Mouse (Mus musculus) spleen, adult 2 months (tissue): Measurements from ENCODE around the gene Nmrk2. TPM values are rescaled to one million over a fixed set of nuclear protein-coding genes. Genes with fewer than 3 reads are reported as not detected.

ENCODE experiments used
- DNase-seq, 2 experiments: peaks; one replicate each; pipeline versions ENCODE4 v3.0.0 to v3.0.0-alpha.2; 2012 to 2021; ENCODE audit warnings: low spot score in 2 of 2, low read depth in 1 of 2
- H3K27ac ChIP-seq: fragments of 200-500 bp; 2 replicates; pipeline ENCODE4 v1.5.1; 2012; ENCODE audit warnings: low read length, inconsistent platforms; ENCODE audit not compliant: insufficient read depth
- H3K27me3 ChIP-seq: fragments of 200-500 bp; 2 replicates; pipeline ENCODE4 v1.6.1; 2012; ENCODE audit warnings: mild to moderate bottlenecking, moderate library complexity, low read length, inconsistent platforms; ENCODE audit not compliant: control insufficient read depth, insufficient read depth
- H3K36me3 ChIP-seq: fragments of 200-500 bp; 2 replicates; pipeline ENCODE4 v1.6.1; 2012; ENCODE audit warnings: mild to moderate bottlenecking, low read length, inconsistent platforms; ENCODE audit not compliant: control insufficient read depth, insufficient read depth
- H3K4me1 ChIP-seq: fragments of 200-500 bp; 2 replicates; pipeline ENCODE4 v1.6.1; 2011; ENCODE audit warnings: inconsistent platforms; ENCODE audit not compliant: control insufficient read depth, insufficient read depth, insufficient read length
- H3K4me3 ChIP-seq: fragments of 200-500 bp; 2 replicates; pipeline ENCODE4 v1.5.1; 2011; ENCODE audit warnings: mild to moderate bottlenecking, inconsistent platforms; ENCODE audit not compliant: insufficient read depth, insufficient read length; ENCODE audit errors: extremely low read depth
- CTCF ChIP-seq: fragments of 200-500 bp; IDR thresholded peaks from 2 replicates; pipeline ENCODE4 v1.5.1; 2011; ENCODE audit warnings: mild to moderate bottlenecking, inconsistent platforms; ENCODE audit not compliant: insufficient read depth, insufficient read length, insufficient replicate concordance; ENCODE audit errors: extremely low read depth
- POLR2A ChIP-seq: fragments of 200-500 bp; IDR thresholded peaks from 2 replicates; pipeline ENCODE4 v1.6.1; 2011; ENCODE audit warnings: low read depth, low read length, inconsistent platforms
- WGBS: fragments of 180-500 bp; shearing (Covaris S2); methylation state at CpG from one replicate; pipeline ENCODE4 v1.1.7; 2018; 5-methylcytosine and 5-hydroxymethylcytosine counted together
- polyA plus RNA-seq: library from polyadenylated mRNA; depleted of rRNA; stranded (reverse); fragments of >200 nt; gene quantifications from 2 replicates; pipeline ENCODE4 v1.2.3, GENCODE M21; 2012

Nmrk2 gene
- polyA plus RNA-seq, 1 experiment = not detected

GRCm38 (mm10) chr10:81240876-81241275 is 39.0 kb upstream of the Nmrk2 start:
- DNase-seq = peak; percentile 33 to 41
- Histone ChIP-seq H3K4me1 (peaks cover 3% of the 10 kb centered on the region; the same call in 1 of the 2 replicates), H3K27ac (no peak overlapping the region), H3K4me3 (no peak overlapping the region), H3K36me3 (no peaks in the 10 kb centered on the region), H3K27me3 (peaks cover 6% of the 10 kb centered on the region; the same call in 1 of the 2 replicates)
- TF ChIP-seq CTCF (peak; percentile 48; the same call in 1 of the 2 replicates), POLR2A (no peak)
- whole genome bisulfite sequencing = 24% methylated on average over 13 of the region's 13 CpGs

DNA sequence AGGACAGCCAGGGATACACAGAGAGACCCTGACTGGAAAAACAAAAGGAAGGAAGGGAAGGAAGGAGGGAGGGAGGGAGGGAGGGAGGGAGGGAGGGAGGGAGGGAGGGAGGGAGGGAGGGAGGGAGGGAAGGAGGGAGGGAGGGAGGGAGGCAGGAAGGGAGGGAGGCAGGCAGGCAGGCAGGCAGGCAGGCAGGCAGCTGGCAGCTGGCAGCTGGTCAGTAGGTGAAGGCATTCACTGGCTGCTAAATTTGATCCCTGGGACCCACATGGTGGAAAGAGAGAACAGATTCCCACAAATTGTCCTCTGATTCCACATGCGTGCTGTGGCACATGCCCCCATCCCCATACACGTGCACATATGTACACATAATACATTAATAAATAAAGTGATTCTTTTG is 36.8 kb upstream of the Nmrk2 start:
- Histone ChIP-seq H3K4me1 (no peaks in the 10 kb centered on the region), H3K4me3 (no peak overlapping the region), H3K27ac (no peak overlapping the region), H3K27me3 (peaks cover 6% of the 10 kb centered on the region; the same call in 1 of the 2 replicates), H3K36me3 (no peaks in the 10 kb centered on the region)
- DNase-seq = no peak
- no peak for TF ChIP-seq POLR2A
- no peak for TF ChIP-seq CTCF
- 80% methylated on average over 2 of the region's 2 CpGs for whole genome bisulfite sequencing

DNA sequence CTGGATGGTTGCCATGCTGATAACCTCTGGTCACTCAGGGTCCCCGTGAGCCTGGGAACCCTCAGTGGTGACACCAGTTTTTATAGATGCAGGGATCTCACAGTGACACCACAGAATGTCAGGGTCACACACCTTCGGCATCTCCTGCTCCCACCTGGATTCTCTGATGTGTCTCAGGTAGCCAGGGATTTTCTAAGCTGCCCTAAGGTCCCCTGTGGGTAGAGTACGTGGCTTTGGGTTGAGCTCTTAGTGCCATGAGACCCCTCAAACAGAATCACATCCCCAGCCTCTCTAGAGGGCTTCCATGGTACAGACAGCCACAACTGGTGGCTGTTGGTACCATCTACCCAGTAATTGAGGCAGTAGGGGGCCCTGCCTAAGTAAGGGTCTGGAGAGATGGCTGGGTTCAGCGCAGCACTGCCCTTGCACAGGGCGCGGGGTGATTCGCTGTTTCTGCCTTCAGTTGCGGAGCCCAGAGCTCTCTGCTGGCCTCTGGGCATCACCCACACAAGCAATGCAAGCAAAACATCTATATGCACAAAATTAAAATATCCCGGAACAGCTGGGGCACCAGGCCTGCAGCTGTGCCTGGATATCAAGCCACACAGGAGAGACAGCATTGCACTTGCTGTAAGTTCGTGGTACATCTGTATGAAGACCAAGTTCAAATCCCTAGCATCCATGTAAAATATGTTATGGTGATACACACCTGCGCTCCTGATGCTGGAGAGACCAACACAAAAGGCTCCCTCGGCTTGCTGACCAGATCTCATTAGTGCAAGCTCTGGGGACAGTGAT is 34.8 kb upstream of the Nmrk2 start:
- Histone ChIP-seq H3K4me1 (peaks cover 7% of the 10 kb centered on the region), H3K27ac (no peak overlapping the region), H3K27me3 (peaks cover 6% of the 10 kb centered on the region; the same call in 1 of the 2 replicates), H3K36me3 (no peaks in the 10 kb centered on the region), H3K4me3 (no peak overlapping the region)
- TF ChIP-seq POLR2A = no peak
- TF ChIP-seq CTCF = no peak
- DNase-seq = no peak
- 89% methylated on average over 12 of the region's 12 CpGs for WGBS

GRCm38 (mm10) chr10:81234206-81234605 is 32.4 kb upstream of the Nmrk2 start:
- Histone ChIP-seq H3K27ac (no peak overlapping the region), H3K4me3 (no peak overlapping the region), H3K4me1 (peaks cover 10% of the 10 kb centered on the region), H3K27me3 (peaks cover 4% of the 10 kb centered on the region; the same call in 1 of the 2 replicates), H3K36me3 (no peaks in the 10 kb centered on the region)
- TF ChIP-seq POLR2A (no peak), CTCF (no peak)
- DNase-seq = no peak
- 94% methylated on average over 6 of the region's 6 CpGs for WGBS

DNA sequence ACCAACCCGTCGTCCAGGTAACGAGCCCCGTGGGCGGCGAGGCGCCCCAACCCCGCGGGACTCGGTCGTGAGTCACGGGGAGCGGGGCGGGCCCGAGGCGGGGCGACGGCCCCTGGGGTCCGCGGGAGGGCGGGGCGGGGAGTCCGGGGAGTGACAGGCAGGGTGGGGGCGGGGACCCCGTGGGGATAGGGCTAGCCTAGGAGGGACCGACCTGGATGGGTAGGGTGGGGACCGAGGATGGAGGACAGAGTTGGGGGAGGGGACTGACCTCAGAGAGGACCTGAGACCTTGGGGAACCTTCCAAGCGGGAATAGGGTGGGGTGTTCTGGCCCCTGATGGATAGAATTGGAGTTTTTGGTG is 31.4 kb upstream of the Nmrk2 start:
- H3K27me3 ChIP-seq = peaks cover 5% of the 10 kb centered on the region; the same call in 1 of the 2 replicates

GRCm38 (mm10) chr10:81232580-81233225 is 30.9 kb upstream of the Nmrk2 start, which contains the start of gene Zfr2:
TSS of gene Zfr2 (plus strand) at chr10:81233155.
- H3K4me3 ChIP-seq = peak within 1 kb of the TSS; percentile 64
- peak; percentile 14; the same call in 1 of the 2 replicates for TF ChIP-seq POLR2A
- TF ChIP-seq CTCF = no peak
- H3K27me3 ChIP-seq = peaks cover 5% of the 10 kb centered on the region; the same call in 1 of the 2 replicates
- no peaks in the 10 kb centered on the region for H3K36me3 ChIP-seq
- 11% methylated on average over 29 of the region's 29 CpGs for WGBS
- H3K27ac ChIP-seq = no peak within 1 kb of the TSS
- peaks cover 10% of the 10 kb centered on the region for H3K4me1 ChIP-seq
- peak; percentile 78 to 91 for DNase-seq

More for the DNA sequence above, 31.4 kb upstream of the Nmrk2 start:
- 3% methylated on average over 28 of the region's 28 CpGs for WGBS
- DNase-seq = no peak
- peak overlapping the region; percentile 64 for H3K4me3 ChIP-seq
- no peak overlapping the region for H3K27ac ChIP-seq
- no peak for TF ChIP-seq CTCF
- TF ChIP-seq POLR2A = no peak
- peaks cover 10% of the 10 kb centered on the region for H3K4me1 ChIP-seq
- no peaks in the 10 kb centered on the region for H3K36me3 ChIP-seq
